Mouse (Mus musculus) limb, embryonic 13.5 days (tissue): Measurements from ENCODE around the gene Zcchc3. TPM values are rescaled to one million over a fixed set of nuclear protein-coding genes. Genes with fewer than 3 reads are reported as not detected.
A peak's percentile ranks its signal among the peaks of the same experiment; 100 is the strongest.
"Not testable (repeated sequence)": the region's sequence is repeated elsewhere in the genome, so short reads cannot be mapped to it uniquely, and the experiment has no call there.

ENCODE experiments used
- ATAC-seq: fragments of 200-750 bp; cut with Nextera tagmentation; 2 replicates; pipeline ENCODE4 v1.8.0; 2017; ENCODE audit warnings: low read depth, moderate number of reproducible peaks, moderate TSS enrichment; ENCODE audit not compliant: low FRiP score
- H3K27ac ChIP-seq: fragments of 300-500 bp; sonication (generic); 2 replicates; pipeline ENCODE4 v1.5.1; 2015; ENCODE audit warnings: inconsistent platforms, mild to moderate bottlenecking, moderate library complexity
- H3K27me3 ChIP-seq: fragments of 300-500 bp; sonication (generic); 2 replicates; pipeline ENCODE4 v1.6.1; 2015; ENCODE audit warnings: mild to moderate bottlenecking, inconsistent platforms
- H3K36me3 ChIP-seq: fragments of 300-500 bp; sonication (generic); 2 replicates; pipeline ENCODE4 v1.6.1; 2015; ENCODE audit warnings: inconsistent platforms, mild to moderate bottlenecking, moderate library complexity
- H3K4me1 ChIP-seq: fragments of 300-500 bp; sonication (generic); 2 replicates; pipeline ENCODE4 v1.6.1; 2015; ENCODE audit warnings: inconsistent platforms
- H3K4me2 ChIP-seq: fragments of 300-500 bp; sonication (generic); replicated peaks from 2 replicates; pipeline ENCODE4 v1.6.1; 2015; ENCODE audit warnings: inconsistent platforms, mild to moderate bottlenecking, moderate library complexity
- H3K4me3 ChIP-seq: fragments of 300-500 bp; sonication (generic); 2 replicates; pipeline ENCODE4 v1.5.1; 2015; ENCODE audit warnings: moderate library complexity, mild to moderate bottlenecking, inconsistent platforms
- H3K9ac ChIP-seq: fragments of 300-500 bp; sonication (generic); 2 replicates; pipeline ENCODE4 v1.6.1; 2015; ENCODE audit warnings: mild to moderate bottlenecking, inconsistent platforms
- H3K9me3 ChIP-seq: fragments of 300-500 bp; sonication (generic); 2 replicates; pipeline ENCODE4 v1.6.1; 2016; ENCODE audit warnings: inconsistent platforms
- WGBS: fragments of 180-500 bp; shearing (Covaris S2); methylation state at CpG from one replicate; pipeline ENCODE4 v1.1.7; 2015; 5-methylcytosine and 5-hydroxymethylcytosine counted together
- polyA plus RNA-seq: library from polyadenylated mRNA; unstranded; fragments of >200 nt; fragmentation: Nextera tagmentation; extraction: Ambion mirVana; gene quantifications from 2 replicates; pipeline ENCODE4 v1.2.1, GENCODE M21; 2015

Zcchc3 gene
- polyA plus RNA-seq, 1 experiment from 2014 or later, result 45.5 TPM

- Histone ChIP-seq H3K27me3 (no peaks in the 10 kb centered on the region), H3K9ac (no peak overlapping the region), H3K36me3 (no peaks in the 10 kb centered on the region), H3K9me3 (no peaks in the 10 kb centered on the region), H3K4me3 (no peak overlapping the region), H3K27ac (no peak overlapping the region), H3K4me2 (no peak overlapping the region), H3K4me1 (0 out of 2 replicates have a peak, but pooled peaks cover 4% of the 10 kb centered on the region)
- 81% methylated on average over 7 of the region's 7 CpGs for WGBS
- no peak for ATAC-seq
These were observed 21.6 kb upstream of the Zcchc3 start for GRCm38 (mm10) chr2:152436405-152436901.

GRCm38 (mm10) chr2:152428481-152428880 lies 13.7 kb upstream of the Zcchc3 start:
- not testable (repeated sequence) for H3K9ac ChIP-seq, H3K4me1 ChIP-seq, H3K9me3 ChIP-seq, ATAC-seq, H3K36me3 ChIP-seq, H3K4me3 ChIP-seq, H3K27ac ChIP-seq, H3K27me3 ChIP-seq, H3K4me2 ChIP-seq
- WGBS, result 83% methylated on average over 2 of the region's 2 CpGs

- Histone ChIP-seq H3K4me2 (peak overlapping the region; percentile 48), H3K9ac (0 out of 2 replicates have a peak overlapping the region, but pooled peaks have one; percentile 19), H3K36me3 (no peaks in the 10 kb centered on the region), H3K4me1 (peaks cover 5% of the 10 kb centered on the region; the same call in 1 of the 2 replicates), H3K27ac (no peak overlapping the region), H3K4me3 (no peak overlapping the region), H3K9me3 (no peaks in the 10 kb centered on the region), H3K27me3 (no peaks in the 10 kb centered on the region)
- ATAC-seq, result no peak
- WGBS, result 8% methylated on average over 12 of the region's 12 CpGs
These were observed 12.7 kb upstream of the Zcchc3 start for GRCm38 (mm10) chr2:152427493-152427892.

GRCm38 (mm10) chr2:152415786-152416185 lies 959 bp upstream of the Zcchc3 start:
- no peaks in the 10 kb centered on the region for H3K27me3 ChIP-seq
- ATAC-seq, result no peak
- WGBS, result 93% methylated on average over 3 of the region's 3 CpGs
- peak overlapping the region; percentile 93 for H3K4me2 ChIP-seq
- H3K4me1 ChIP-seq, result peaks cover 31% of the 10 kb centered on the region
- H3K36me3 ChIP-seq, result peaks cover 4% of the 10 kb centered on the region; the same call in 1 of the 2 replicates
- H3K27ac ChIP-seq, result peak overlapping the region; percentile 96
- peak overlapping the region; percentile 98 for H3K9ac ChIP-seq
- peak overlapping the region; percentile 89 for H3K4me3 ChIP-seq
- peaks cover 13% of the 10 kb centered on the region for H3K9me3 ChIP-seq

- H3K36me3 ChIP-seq, result peaks cover 4% of the 10 kb centered on the region; the same call in 1 of the 2 replicates
- no peak for ATAC-seq
- WGBS, result 17% methylated on average over 4 of the region's 4 CpGs
- H3K27ac ChIP-seq, result peak within 1 kb of the TSS; percentile 96
- H3K4me2 ChIP-seq, result peak within 1 kb of the TSS; percentile 93
- peaks cover 36% of the 10 kb centered on the region for H3K4me1 ChIP-seq
- H3K9me3 ChIP-seq, result peaks cover 12% of the 10 kb centered on the region
- H3K9ac ChIP-seq, result peak within 1 kb of the TSS; percentile 98
- H3K4me3 ChIP-seq, result peak within 1 kb of the TSS; percentile 89
- no peaks in the 10 kb centered on the region for H3K27me3 ChIP-seq
These were observed 460 bp upstream of the Zcchc3 start, which contains the start of gene 6820408C15Rik for GRCm38 (mm10) chr2:152415287-152415686. 6820408C15Rik (plus strand) TSS chr2:152415587.

- peak overlapping the region; percentile 93 for H3K4me2 ChIP-seq
- H3K27me3 ChIP-seq, result no peaks in the 10 kb centered on the region
These were observed 852 bp downstream of the Zcchc3 start for GRCm38 (mm10) chr2:152413765-152414584.

GRCm38 (mm10) chr2:152413158-152413764 lies 1.6 kb downstream of the Zcchc3 start:
- WGBS, result 2% methylated on average over 21 of the region's 21 CpGs
- H3K36me3 ChIP-seq, result peaks cover 4% of the 10 kb centered on the region; the same call in 1 of the 2 replicates
- H3K9me3 ChIP-seq, result peaks cover 7% of the 10 kb centered on the region; the same call in 1 of the 2 replicates
- peak overlapping the region; percentile 98 for H3K9ac ChIP-seq
- H3K4me2 ChIP-seq, result peak overlapping the region; percentile 93
- peak overlapping the region; percentile 89 for H3K4me3 ChIP-seq
- H3K27ac ChIP-seq, result peak overlapping the region; percentile 96
- no peak for ATAC-seq
- peaks cover 47% of the 10 kb centered on the region for H3K4me1 ChIP-seq
- no peaks in the 10 kb centered on the region for H3K27me3 ChIP-seq

More at GRCm38 (mm10) chr2:152413765-152414584, 852 bp downstream of the Zcchc3 start:
- peak; percentile 0; the same call in 1 of the 2 replicates for ATAC-seq
- Histone ChIP-seq H3K9ac (peak overlapping the region; percentile 98), H3K9me3 (peaks cover 7% of the 10 kb centered on the region; the same call in 1 of the 2 replicates), H3K4me3 (peak overlapping the region; percentile 89), H3K4me1 (peaks cover 47% of the 10 kb centered on the region), H3K27ac (peak overlapping the region; percentile 96), H3K36me3 (peaks cover 4% of the 10 kb centered on the region; the same call in 1 of the 2 replicates)
- under 1% methylated on average over 86 of the region's 86 CpGs for WGBS

GRCm38 (mm10) chr2:152412526-152413157 lies 2.2 kb downstream of the Zcchc3 start:
- H3K9ac ChIP-seq, result peak overlapping the region; percentile 98
- 3% methylated on average over 15 of the region's 15 CpGs for WGBS
- no peak for ATAC-seq

GRCm38 (mm10) chr2:152411471-152411870 lies 3.4 kb downstream of the Zcchc3 start:
- peak; percentile 1; the same call in 1 of the 2 replicates for ATAC-seq
- peak overlapping the region; percentile 98 for H3K9ac ChIP-seq
- peak overlapping the region; percentile 89 for H3K4me3 ChIP-seq
- H3K4me1 ChIP-seq, result peaks cover 49% of the 10 kb centered on the region
- H3K9me3 ChIP-seq, result peaks cover 7% of the 10 kb centered on the region; the same call in 1 of the 2 replicates
- no peaks in the 10 kb centered on the region for H3K27me3 ChIP-seq
- peak overlapping the region; percentile 96 for H3K27ac ChIP-seq
- H3K36me3 ChIP-seq, result peaks cover 4% of the 10 kb centered on the region; the same call in 1 of the 2 replicates
- peak overlapping the region; percentile 93 for H3K4me2 ChIP-seq
- WGBS, result under 1% methylated on average over 7 of the region's 7 CpGs

More at GRCm38 (mm10) chr2:152412526-152413157, 2.2 kb downstream of the Zcchc3 start:
- peaks cover 4% of the 10 kb centered on the region; the same call in 1 of the 2 replicates for H3K36me3 ChIP-seq
- H3K4me3 ChIP-seq, result peak overlapping the region; percentile 89
- peaks cover 7% of the 10 kb centered on the region; the same call in 1 of the 2 replicates for H3K9me3 ChIP-seq
- peak overlapping the region; percentile 93 for H3K4me2 ChIP-seq
- peaks cover 47% of the 10 kb centered on the region for H3K4me1 ChIP-seq
- H3K27me3 ChIP-seq, result no peaks in the 10 kb centered on the region
- H3K27ac ChIP-seq, result peak overlapping the region; percentile 96

- Histone ChIP-seq H3K4me2 (peak overlapping the region; percentile 93), H3K36me3 (no peaks in the 10 kb centered on the region), H3K9ac (peak overlapping the region; percentile 98), H3K4me1 (peaks cover 51% of the 10 kb centered on the region), H3K9me3 (peaks cover 3% of the 10 kb centered on the region; the same call in 1 of the 2 replicates), H3K4me3 (peak overlapping the region; percentile 89), H3K27ac (peak overlapping the region; percentile 96), H3K27me3 (no peaks in the 10 kb centered on the region)
- under 1% methylated on average over 15 of the region's 15 CpGs for WGBS
- ATAC-seq, result peak; percentile 83
These were observed 3.9 kb downstream of the Zcchc3 start for GRCm38 (mm10) chr2:152410971-152411371.

- 80% methylated on average over 6 of the region's 6 CpGs for WGBS
- H3K4me1 ChIP-seq, result peaks cover 52% of the 10 kb centered on the region
- H3K4me3 ChIP-seq, result no peak overlapping the region
- H3K4me2 ChIP-seq, result no peak overlapping the region
- peak overlapping the region; percentile 96 for H3K27ac ChIP-seq
- H3K9me3 ChIP-seq, result no peaks in the 10 kb centered on the region
- no peaks in the 10 kb centered on the region for H3K27me3 ChIP-seq
- ATAC-seq, result no peak
- no peak overlapping the region for H3K9ac ChIP-seq
- H3K36me3 ChIP-seq, result no peaks in the 10 kb centered on the region
These were observed 5.0 kb downstream of the Zcchc3 start for GRCm38 (mm10) chr2:152409781-152410180.
